Mouse (Mus musculus): ENCODE measurements around the gene Tmem167. TPM values are rescaled to one million over a fixed set of nuclear protein-coding genes. Genes with fewer than 3 reads are reported as not detected.
"Not testable (repeated sequence)": the region's sequence is repeated elsewhere in the genome, so short reads cannot be mapped to it uniquely, and the experiment has no call there.

The Tmem167 gene
- 10 to 100 TPM; 50.9 to 85.8 (median 71.1) TPM for polyA plus RNA-seq (2017; shearing (Covaris generic))

DNA sequence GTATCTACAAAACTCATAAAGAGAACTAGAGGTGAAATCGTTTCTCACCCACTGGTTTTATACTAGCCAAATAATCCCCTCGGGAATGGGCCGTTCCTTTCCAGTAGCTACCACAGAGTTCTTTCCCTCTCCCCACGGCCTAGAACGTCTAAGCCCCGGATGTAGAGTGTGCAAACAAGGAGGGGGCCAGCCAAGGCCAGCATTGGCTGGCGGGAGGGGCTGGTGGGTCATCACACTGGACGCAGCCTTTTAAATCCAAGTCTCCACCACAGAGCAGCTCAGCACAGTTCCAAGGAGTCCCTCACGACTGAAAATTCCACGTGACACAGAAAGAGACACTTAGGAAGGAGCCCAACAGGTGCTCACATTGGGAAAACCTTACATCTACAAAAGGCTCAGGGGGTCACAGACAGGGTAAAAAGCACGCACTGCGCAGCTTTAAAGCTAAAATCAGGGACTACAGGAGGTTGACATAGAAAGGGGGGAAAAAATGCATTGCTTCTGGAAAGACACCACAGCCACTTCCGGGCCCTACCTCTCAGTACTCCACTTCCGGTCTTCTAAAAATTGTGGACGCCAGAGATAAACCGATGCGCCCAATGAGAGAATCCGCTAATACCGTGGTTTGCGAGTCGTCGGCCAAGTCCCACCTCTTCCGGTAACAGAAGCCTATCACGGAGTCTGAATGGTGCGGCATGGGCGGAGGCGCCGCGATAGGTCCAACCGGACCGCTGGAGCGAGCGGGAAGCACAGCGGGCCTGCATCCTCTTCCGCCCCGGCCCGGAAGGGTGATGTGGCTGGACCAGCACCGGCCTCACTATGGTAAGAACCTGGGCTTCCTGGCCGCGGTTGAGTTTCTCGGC, at the start of gene Tmem167, which contains the start of gene Xrcc4:
Gene Tmem167 (plus strand): TSS at position 162 of the 863 bp plus-strand sequence.
Gene Xrcc4 (minus strand): TSS at position 647 of the 863 bp plus-strand sequence.
- ATAC-seq = peak; percentile 98

DNA sequence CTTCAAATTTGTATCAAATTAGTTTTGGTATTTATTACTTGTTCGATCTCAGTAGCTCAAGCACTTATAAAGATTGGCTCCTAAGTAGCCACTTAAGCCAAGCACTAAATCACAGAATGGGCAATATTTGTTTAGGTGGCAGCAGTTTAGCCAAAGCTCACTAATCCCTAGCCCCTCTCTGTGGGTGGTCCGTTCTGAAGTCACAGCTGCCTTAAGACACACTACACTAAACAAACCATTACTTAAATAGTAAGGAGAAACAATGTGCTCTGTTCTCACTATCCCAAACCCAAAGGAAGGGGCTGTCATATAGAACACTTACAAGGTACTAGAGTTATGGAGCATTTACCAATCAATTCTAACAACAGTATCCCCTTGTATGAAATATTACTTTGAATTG, 49.3 kb upstream of the Tmem167 start:
- no peak for ATAC-seq

DNA sequence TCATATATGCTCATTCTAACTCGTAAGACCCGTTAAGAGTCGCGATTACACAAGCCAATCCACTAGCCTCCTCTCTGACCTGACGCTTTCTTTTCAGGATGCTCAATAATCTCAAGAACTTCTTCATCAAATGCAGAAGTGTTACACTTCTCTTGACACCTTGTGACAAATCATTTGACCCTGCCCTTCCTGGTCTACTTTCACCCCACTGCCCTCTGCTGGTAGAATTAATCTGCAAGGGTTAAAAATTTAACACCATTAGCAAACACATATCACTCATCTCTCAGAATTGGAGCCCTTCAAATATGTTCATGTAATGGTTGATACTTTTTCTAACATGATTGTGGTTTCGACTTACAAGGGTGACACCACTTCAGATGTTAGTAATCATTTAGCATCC, 37.2 kb upstream of the Tmem167 start:
- ATAC-seq = no peak

DNA sequence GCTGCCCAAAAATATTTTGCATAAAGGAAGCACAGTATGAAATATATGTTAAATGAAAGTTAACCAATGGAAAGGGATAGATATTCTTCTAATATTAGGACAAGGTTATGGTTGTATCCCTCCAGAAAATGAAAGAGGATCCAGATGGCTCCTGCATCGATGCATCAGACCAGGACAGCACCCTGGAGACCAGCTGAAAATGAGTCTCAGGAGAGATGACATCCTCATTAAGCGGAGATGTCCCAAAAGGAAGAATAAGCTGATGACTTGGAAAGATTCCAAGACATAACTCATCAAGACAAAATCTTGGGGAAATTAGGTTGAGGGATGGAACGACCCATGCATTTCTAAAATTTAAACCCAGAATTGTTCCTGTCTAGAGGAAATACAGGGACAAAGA, 36.5 kb upstream of the Tmem167 start:
- no peak for ATAC-seq

DNA sequence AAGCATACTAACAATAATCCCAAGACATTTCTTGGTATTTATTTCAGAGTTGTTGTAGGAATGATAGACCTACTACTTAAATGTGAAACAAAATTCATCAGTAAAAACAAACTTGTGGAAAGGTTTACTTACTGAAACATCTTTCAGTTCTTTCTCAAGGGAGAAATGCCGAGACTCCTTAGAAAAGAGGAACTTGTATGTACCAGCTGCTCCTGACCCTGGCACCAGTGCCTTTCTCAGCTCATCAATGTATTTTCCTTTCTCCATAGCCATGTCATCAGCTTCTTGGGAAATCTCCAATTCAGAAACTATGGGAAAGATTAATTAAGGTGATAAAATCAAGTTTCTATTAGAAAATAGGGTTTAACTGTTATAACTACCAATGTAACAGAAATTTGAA, 27.0 kb upstream of the Tmem167 start:
- ATAC-seq = no peak

DNA sequence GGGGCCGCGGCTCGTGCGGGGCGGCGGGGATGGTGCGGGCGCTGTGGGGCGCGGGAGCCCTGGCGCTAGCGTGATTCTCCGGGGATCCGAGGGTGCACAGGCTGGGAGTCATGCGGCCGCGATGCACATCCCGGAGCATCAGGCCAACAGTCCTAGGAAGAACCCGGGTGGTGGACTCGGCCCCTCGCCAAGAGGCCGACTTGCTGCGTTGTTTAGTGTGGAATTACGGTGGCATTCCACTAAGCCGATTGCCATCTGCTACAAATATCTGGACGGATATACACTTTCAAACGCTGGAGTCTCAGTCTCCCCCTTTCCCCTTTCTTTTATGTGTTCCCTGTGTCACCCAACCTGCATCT, 881 bp downstream of the Tmem167 start:
- ATAC-seq = no peak

DNA sequence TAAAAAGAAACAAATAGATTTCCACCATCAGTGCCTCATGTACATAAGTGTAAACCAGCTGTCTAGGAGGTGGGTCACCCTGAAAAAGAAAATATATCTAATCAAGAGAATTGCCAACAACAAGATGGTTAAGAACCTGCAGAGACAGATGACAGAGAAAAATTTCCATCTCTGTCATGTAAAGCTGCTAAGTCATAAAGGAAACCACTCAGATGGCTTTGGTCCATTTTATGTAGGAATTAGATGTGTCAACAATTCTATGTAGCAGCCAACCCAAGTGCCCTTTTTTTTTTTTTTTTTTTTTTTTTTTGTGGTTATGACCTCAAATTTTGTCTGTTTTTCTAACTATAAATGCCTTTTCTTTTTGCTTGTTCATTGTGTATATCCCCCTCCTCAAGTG, 12.6 kb downstream of the Tmem167 start:
- no peak for ATAC-seq

DNA sequence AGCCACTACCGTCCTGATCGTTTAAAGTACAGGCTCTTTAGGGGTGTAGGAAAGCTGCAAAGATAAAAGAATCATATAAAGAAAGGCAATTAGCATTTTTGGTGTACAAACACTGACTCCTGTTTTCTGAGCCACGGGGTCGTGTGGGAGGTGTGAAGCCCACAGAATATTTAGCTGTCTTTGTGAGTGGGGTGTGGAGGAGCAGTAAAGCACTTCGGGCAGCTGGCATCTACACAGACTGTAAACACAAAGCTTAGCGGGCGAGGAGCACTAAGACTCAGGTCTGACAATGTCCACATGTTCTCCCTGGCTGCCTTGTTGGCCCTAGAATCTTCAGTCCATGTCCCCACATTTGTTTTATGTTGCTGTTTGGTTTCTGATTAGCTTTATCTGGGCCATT, 17.2 kb downstream of the Tmem167 start:
- no peak for ATAC-seq

DNA sequence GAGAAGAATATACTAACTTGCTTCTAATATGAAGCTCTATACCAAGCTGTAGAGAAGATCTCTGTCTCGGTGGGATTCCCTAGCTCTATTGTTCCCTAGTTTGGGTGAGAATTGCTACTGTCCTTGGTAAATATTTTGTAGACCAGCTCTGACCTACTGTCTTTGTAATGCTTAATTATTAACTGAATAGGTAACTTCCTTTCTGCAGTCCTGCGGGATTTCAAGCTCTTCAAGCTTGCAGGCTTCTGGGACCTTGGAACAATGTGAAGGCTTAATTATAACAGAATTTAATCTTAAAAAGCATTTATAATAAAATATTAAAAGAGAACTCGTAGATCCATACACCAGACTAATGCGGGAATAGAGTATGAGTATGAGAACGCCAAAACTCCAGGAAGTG, 19.8 kb downstream of the Tmem167 start:
- not testable (repeated sequence) for ATAC-seq

DNA sequence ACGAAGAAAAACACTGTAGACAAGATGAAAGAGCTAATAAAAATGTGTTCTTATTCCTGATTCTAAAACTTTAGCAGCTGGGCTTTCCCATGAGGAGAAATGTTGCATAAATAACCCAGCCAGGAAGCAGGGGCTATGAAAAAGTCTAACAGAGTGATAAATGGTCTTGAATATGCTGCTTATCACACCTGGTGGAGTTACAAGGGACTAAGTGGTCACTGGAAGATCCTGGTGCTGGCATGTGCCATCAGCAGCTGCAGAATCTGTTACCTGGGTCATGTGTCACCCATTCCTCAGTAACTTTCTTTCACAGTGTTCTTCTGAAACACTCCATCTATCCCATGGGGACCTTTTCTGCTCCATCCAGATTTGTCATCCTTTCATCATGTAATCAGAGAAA, 22.8 kb downstream of the Tmem167 start:
- no peak for ATAC-seq

DNA sequence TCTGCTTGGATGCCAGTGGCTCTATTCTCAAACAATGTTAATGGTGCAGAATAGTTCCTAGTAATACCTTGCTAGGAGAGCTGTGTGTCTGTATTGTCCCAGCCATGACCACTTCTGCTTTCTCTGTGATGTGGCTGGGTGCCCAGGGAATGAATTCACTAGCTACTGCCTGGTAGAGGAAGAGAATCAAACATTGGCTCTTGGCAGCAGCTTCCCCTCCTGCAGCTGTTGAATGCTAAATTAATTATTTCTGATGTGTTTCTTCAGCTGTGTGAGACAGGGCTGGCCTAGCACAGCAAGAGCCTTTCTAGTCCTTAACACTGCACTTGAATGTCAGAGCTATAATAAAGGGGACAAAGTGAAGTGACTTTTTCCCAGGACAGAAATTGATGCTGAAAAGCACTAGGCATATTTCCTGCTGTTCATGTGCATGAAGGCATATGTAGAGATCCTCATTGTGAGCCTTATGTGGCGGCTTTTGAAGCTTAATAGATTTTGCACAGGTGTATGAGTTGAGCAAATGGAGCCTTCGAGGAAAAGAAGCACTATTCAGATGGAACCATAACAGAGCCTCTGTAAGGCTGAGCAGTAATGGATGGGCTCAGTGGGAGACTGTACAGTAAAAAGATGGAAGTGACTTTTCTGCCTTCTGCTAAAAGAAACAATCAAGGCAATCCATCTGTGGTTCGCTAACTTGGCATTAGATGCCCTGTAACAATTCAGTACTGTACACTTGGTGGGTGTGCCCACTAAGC, 47.4 kb downstream of the Tmem167 start:
- no peak for ATAC-seq

DNA sequence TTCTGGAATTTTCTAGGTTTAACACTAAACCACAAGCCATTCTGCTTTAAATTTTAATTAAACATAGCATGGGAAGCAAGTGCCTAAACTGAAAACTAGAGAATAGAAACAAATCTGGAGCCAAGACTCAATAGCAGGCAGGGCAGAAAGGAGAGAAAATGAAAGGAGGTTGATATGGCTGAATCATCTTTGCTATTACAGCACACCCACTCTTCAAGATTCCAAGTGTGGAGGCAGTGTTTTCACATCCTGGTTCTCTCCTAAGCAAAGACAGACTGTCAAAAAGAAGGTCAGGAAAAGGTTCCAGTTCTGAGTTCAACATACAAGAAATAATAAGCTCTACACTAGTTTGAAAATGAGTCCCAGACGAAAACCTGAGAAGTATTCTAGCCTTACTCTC, 52.8 kb downstream of the Tmem167 start:
- ATAC-seq = no peak

DNA sequence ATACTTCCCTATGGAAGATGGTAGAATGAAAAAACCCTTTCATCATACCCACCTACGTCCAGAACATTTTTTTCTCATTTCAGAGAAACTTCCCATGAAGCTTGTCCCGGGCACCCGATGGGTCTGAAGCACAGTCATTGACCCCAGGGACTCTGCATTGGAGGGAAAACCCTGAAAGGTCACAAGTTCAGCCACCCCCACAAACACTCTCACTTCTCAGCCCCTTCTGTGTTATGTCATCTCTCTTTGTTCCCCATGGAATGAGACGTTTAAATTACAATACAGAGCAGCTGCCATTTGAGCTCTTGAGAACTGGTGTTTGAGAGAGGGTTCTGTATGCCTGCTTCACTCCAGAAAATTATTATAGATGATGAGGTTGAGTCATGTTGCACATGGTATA, 54.3 kb downstream of the Tmem167 start:
- ATAC-seq = no peak

DNA sequence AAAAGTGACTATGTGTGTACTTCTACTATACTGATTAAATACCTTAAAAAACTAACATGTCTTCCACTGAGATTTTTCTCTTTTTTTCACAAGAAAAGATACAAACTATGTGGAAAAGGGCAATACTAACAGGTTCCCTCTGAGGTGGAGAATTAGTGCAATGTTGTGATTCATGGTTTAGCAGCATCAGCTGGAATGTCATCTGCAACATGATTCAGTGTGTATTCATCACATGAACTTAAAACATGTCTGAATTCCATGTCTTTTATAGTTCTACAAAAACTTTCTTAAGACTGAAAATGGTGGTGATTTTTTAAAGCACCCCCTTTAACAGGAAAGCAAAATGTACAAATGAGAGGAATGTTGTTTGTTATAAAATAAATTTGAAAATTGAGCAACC, 63.0 kb downstream of the Tmem167 start:
- ATAC-seq = no peak

DNA sequence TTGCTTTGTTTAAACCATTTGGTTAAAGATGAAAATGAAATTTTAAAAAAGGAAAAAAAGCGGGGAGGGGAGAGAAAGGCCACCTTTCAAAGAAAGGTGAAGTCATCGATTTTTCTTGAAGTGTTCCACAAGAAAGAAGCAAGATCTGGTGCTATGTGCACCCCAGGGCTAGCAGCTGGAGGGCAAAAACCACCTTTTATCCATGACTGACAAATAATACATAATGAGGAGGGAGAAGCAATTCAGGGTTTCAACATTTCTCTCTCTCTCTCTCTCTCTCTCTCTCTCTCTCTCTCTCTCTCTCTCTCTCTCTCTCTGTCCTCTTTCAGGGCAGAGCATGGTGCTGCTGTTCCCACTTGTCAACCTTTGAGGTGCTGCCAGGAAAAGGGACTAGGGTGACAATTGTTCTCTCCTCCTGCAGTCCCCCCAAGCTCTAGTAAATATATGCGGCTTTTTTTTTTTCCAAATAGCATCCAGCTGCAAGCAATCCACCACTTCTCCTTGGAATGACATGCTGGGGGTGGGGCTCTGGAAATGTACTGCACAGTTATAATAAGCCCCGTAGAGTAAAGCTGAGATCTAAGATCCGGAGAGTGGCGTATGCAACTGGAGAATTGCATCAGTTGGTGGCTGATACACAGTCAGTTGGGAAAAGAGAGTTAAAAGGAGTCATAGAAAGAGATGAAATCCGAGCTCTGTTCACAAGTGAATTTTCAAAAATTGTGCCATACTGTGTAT, 63.8 kb downstream of the Tmem167 start:
- no peak for ATAC-seq

DNA sequence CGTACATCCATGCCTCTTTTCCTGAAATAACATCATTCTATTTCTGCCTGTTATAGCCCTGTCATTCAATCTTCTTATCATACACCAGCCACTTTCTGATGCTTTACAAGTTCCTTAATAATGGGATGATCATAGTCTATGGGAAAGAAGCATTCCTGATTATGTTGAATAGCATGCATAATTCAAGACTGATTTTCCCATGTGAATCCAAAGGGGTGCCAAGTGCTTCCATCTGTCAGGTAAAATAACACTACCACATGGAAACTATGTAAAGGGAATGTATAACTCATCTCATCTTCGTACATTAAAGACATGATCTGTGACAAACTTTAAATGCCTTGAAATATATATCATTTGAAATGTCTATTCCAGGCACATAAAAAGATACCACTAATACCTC, 75.2 kb downstream of the Tmem167 start:
- no peak for ATAC-seq

DNA sequence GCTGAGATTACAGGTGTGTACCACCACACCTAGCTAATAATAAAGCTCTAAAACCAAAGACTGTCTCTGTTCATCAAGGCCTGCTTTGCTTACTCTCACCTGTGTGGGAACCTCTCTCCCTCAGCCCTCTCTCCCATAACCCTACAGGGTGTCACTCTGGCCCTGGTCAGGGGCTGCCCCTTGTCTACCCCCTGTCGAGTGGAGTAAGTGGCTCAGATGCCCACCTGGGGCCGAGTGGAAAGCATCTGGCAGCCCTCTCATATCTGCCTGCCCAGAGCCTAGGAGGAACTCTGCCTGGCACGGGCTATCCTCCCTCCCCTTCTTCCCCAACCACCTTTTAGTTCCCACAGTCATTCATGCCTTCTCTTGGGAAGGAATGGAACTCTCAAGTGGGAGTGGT, 78.1 kb downstream of the Tmem167 start:
- no peak for ATAC-seq

DNA sequence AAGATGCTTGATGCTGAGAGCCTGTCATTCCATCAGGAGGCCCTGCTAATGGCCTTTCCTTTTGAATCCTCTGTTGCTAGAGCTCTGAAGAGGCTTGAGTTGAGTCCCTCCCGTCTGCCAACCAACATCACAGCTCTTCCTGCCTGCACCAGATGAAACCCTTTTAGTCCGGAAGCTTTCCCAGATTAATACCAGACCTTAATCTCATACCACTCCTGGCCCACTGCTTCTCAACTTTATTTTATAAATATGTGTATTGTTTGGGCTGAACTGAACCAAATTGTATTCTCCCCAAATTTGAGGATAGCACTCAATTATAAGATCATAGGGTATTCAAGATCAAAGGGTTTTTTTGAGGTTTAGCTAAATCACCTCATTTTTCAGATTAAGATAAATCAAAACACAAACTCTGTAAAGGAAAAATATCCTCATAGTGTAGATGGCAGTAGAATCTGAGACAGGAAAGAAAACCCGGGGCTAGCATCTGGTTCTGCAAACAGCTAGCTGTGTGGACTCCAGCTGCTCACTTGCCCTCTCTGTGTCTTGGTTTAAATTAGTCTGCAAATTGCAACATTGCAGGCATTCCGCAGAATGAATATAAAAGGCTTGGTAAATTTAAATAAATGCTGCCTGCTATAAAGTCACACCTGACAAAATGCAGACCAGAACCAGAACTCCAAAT, 81.3 kb downstream of the Tmem167 start:
- no peak for ATAC-seq

DNA sequence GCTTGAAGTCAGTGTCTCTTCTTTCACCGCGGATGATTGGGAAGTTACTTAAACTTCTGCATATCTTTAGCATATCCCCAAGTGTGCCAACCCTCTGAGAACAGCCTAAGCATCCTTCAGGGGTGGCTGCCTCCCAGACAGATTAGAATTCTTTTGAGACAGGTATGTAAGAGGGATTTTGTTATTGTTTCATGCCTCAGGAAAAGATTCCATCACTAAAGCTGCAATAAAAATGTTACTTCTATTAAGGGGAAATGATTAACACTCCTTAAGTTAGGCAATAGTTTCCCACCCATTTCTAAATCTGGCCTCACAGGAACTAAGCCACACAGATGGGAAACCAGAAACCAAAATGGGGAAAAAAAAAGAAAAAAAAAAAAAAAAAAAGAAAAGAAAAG, 81.9 kb downstream of the Tmem167 start:
- ATAC-seq = no peak

DNA sequence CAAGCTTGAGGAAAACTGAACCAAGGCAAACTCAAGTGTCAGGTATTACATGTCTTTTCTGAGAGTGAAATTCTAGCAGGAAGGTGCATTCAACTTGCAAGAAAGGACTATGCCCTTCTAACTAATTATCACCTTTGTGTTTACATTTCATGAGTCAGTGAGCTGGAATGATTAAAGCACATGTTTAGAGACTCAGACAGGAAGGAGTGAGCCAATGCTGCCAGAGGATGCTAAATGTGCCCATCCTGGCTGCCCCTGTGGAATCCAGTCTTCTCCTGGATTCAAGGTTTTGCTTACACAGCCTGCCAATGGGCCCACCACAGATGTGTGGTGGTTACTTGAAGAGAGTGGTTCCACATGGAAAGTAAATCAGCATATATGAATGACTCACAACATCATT, 82.5 kb downstream of the Tmem167 start:
- no peak for ATAC-seq

DNA sequence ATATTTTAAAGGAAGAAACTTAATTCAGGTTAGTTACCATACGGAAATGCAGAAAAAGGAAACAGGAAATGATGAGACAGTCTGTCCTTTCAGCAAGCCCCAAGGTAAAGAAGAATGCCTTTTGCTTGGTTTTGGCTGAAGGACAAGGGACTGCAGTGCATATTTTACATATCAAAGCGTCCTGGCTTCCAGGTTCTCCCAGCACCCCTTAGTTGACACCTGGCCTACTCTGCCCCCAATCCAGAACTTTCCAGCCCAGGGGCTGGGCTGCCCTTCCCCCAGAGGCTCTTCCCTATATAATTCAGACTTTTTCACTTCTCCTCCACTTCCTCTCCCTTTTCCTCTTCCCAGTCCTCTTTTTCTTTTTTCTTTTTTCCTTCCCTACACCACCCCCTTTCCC, 86.7 kb downstream of the Tmem167 start:
- no peak for ATAC-seq

DNA sequence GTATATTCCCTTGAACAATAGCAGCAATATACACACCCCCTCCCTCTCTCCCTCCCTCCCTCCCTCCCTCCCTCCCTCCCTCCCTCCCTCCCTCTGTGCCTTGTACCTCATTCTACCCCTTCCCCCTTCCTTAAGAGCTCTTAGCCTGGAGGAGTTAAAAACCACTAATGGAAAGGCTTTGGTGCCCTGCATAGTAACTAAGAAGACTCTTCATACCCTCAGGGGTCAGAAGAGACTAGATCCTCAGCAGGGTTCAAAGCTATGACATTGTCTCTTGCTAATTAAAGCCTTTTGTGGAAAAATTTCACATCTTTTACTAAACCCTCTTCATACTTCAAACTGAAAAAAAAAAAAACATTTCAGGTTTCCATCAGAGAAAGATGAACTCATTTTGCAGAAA, 93.3 kb downstream of the Tmem167 start:
- ATAC-seq = no peak

DNA sequence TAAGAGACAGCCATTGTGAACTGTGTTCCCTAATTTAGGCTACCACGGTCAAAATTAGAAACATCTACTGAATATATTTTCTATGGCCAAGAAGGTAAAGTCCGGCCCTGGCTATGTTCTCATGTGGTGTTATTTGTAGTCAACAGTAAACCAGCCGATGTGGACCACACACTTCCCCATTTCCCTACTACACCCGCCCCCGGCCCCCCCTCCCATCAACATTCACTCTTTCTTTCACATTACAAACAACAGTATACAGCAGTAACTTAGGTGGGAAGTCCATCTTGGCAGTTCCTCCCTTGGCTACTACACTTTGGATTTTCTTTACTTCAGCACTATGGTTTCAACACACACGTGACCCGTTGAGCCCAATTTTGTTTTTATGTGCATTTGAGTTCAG, 94.6 kb downstream of the Tmem167 start:
- ATAC-seq = no peak

Data from inflammation-experienced regulatory T-cells, adult 6 months (primary cell).